Mouse (Mus musculus) testis, adult 2 months (tissue): ENCODE data around the gene Pim1.
"Not testable (repeated sequence)": the region's sequence is repeated elsewhere in the genome, so short reads cannot be mapped to it uniquely, and the experiment has no call there.

Experiments used
- CTCF ChIP-seq: fragments of 200-500 bp; IDR thresholded peaks from 2 replicates; pipeline ENCODE4 v1.5.1; 2012; ENCODE audit warnings: low read depth, mild to moderate bottlenecking, inconsistent platforms, low read length, moderate library complexity; ENCODE audit not compliant: control insufficient read depth, insufficient read depth, insufficient replicate concordance
- POLR2A ChIP-seq: fragments of 200-500 bp; IDR thresholded peaks from 2 replicates; pipeline ENCODE4 v1.6.1; 2012; ENCODE audit warnings: low read depth, mild to moderate bottlenecking, inconsistent platforms, low read length, moderate library complexity; ENCODE audit not compliant: control insufficient read depth

DNA sequence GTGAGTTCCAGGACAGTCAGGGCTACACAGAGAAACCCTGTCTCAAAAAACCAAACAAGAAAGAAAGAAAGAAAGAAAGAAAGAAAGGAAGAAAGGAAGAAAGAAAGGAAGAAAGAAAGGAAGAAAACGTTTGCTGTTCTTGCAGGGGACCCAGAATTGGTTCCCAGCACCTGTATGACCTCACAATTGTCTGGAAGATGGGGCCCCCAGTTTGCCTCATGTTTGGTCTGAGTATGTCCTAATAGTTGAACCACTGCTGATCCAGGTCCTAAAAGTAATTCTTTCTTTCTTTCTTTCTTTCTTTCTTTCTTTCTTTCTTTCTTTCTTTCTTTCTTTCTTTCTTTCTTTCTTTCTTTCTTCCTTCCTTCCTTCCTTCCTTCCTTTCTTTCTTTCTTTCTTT lies 6.9 kb downstream of the Pim1 start:
- not testable (repeated sequence) for TF ChIP-seq POLR2A, CTCF
